Mouse (Mus musculus): ENCODE measurements around the gene Gdf11. TPM values are rescaled to one million over a fixed set of nuclear protein-coding genes. Genes with fewer than 3 reads are reported as not detected.
A peak's percentile ranks its signal among the peaks of the same experiment; 100 is the strongest.

Gene Gdf11
- polyA plus RNA-seq, 1 experiment from 2014 or later, result 10.2 TPM

- Histone ChIP-seq H3K36me3 (ENCODE audit: control insufficient read depth, insufficient read depth, low read length) (no peaks in the 10 kb centered on the region), H3K4me3 (ENCODE audit: low read depth, low read length) (no peak overlapping the region), H3K9ac (ENCODE audit: low read length) (no peak overlapping the region), H3K4me2 (no peak overlapping the region), H3K27ac (ENCODE audit: low read depth, low read length) (no peak overlapping the region), H3K9me3 (ENCODE audit: control insufficient read depth, low read length) (no peaks in the 10 kb centered on the region), H3K4me1 (ENCODE audit: control insufficient read depth, insufficient read depth, low read length) (peaks cover 6% of the 10 kb centered on the region), H3K27me3 (ENCODE audit: control insufficient read depth, insufficient read depth, low read length) (0 out of 2 replicates have a peak, but pooled peaks cover 2% of the 10 kb centered on the region)
- peak; percentile 28 for ATAC-seq (ENCODE audit: low FRiP score)
- 9% methylated on average over 5 of the region's 5 CpGs for WGBS
- peak; percentile 100 for DNase-seq (ENCODE audit: low spot score, missing footprints)
Observed at GRCm38 (mm10) chr10:128913219-128913618, 21.7 kb upstream of the Gdf11 start.

- H3K27me3 ChIP-seq (ENCODE audit: control insufficient read depth, insufficient read depth, low read length), result 0 out of 2 replicates have a peak, but pooled peaks cover 5% of the 10 kb centered on the region
- ATAC-seq (ENCODE audit: low FRiP score), result no peak
- H3K9ac ChIP-seq (ENCODE audit: low read length), result no peak overlapping the region
- WGBS, result 85% methylated on average over 4 of the region's 4 CpGs
- no peak overlapping the region for H3K4me3 ChIP-seq (ENCODE audit: low read depth, low read length)
- H3K4me1 ChIP-seq (ENCODE audit: control insufficient read depth, insufficient read depth, low read length), result peaks cover 6% of the 10 kb centered on the region
- H3K9me3 ChIP-seq (ENCODE audit: control insufficient read depth, low read length), result no peaks in the 10 kb centered on the region
- H3K36me3 ChIP-seq (ENCODE audit: control insufficient read depth, insufficient read depth, low read length), result no peaks in the 10 kb centered on the region
- no peak for DNase-seq (ENCODE audit: low spot score, missing footprints)
- H3K4me2 ChIP-seq, result no peak overlapping the region
- no peak overlapping the region for H3K27ac ChIP-seq (ENCODE audit: low read depth, low read length)
Observed at GRCm38 (mm10) chr10:128912791-128913190, 21.3 kb upstream of the Gdf11 start.

GRCm38 (mm10) chr10:128912268-128912667 lies 20.8 kb upstream of the Gdf11 start:
- no peak overlapping the region for H3K4me2 ChIP-seq
- no peaks in the 10 kb centered on the region for H3K9me3 ChIP-seq (ENCODE audit: control insufficient read depth, low read length)
- H3K9ac ChIP-seq (ENCODE audit: low read length), result no peak overlapping the region
- H3K4me1 ChIP-seq (ENCODE audit: control insufficient read depth, insufficient read depth, low read length), result peaks cover 6% of the 10 kb centered on the region
- no peaks in the 10 kb centered on the region for H3K36me3 ChIP-seq (ENCODE audit: control insufficient read depth, insufficient read depth, low read length)
- 88% methylated on average over 4 of the region's 4 CpGs for WGBS
- H3K27ac ChIP-seq (ENCODE audit: low read depth, low read length), result no peak overlapping the region
- no peak for ATAC-seq (ENCODE audit: low FRiP score)
- no peak for DNase-seq (ENCODE audit: low spot score, missing footprints)
- no peak overlapping the region for H3K4me3 ChIP-seq (ENCODE audit: low read depth, low read length)
- 0 out of 2 replicates have a peak, but pooled peaks cover 5% of the 10 kb centered on the region for H3K27me3 ChIP-seq (ENCODE audit: control insufficient read depth, insufficient read depth, low read length)

GRCm38 (mm10) chr10:128911430-128911829 lies 19.9 kb upstream of the Gdf11 start:
- Histone ChIP-seq H3K9me3 (ENCODE audit: control insufficient read depth, low read length) (no peaks in the 10 kb centered on the region), H3K27me3 (ENCODE audit: control insufficient read depth, insufficient read depth, low read length) (0 out of 2 replicates have a peak, but pooled peaks cover 5% of the 10 kb centered on the region), H3K4me2 (no peak overlapping the region), H3K9ac (ENCODE audit: low read length) (no peak overlapping the region), H3K27ac (ENCODE audit: low read depth, low read length) (no peak overlapping the region), H3K4me1 (ENCODE audit: control insufficient read depth, insufficient read depth, low read length) (peaks cover 6% of the 10 kb centered on the region), H3K36me3 (ENCODE audit: control insufficient read depth, insufficient read depth, low read length) (no peaks in the 10 kb centered on the region), H3K4me3 (ENCODE audit: low read depth, low read length) (no peak overlapping the region)
- DNase-seq (ENCODE audit: low spot score, missing footprints) (no peak), ATAC-seq (ENCODE audit: low FRiP score) (no peak)
- 92% methylated on average over 6 of the region's 6 CpGs for WGBS

- DNase-seq (ENCODE audit: low spot score, missing footprints) (peak; percentile 92), ATAC-seq (ENCODE audit: low FRiP score) (peak; percentile 52)
- Histone ChIP-seq H3K4me2 (peak overlapping the region; percentile 78), H3K9me3 (ENCODE audit: control insufficient read depth, low read length) (no peaks in the 10 kb centered on the region), H3K4me3 (ENCODE audit: low read depth, low read length) (peak overlapping the region; percentile 75), H3K27me3 (ENCODE audit: control insufficient read depth, insufficient read depth, low read length) (0 out of 2 replicates have a peak, but pooled peaks cover 5% of the 10 kb centered on the region), H3K9ac (ENCODE audit: low read length) (peak overlapping the region; percentile 85), H3K4me1 (ENCODE audit: control insufficient read depth, insufficient read depth, low read length) (peaks cover 6% of the 10 kb centered on the region), H3K27ac (ENCODE audit: low read depth, low read length) (no peak overlapping the region), H3K36me3 (ENCODE audit: control insufficient read depth, insufficient read depth, low read length) (no peaks in the 10 kb centered on the region)
- WGBS, result 4% methylated on average over 58 of the region's 66 CpGs
Observed at GRCm38 (mm10) chr10:128910066-128910841, 18.7 kb upstream of the Gdf11 start.

- ATAC-seq (ENCODE audit: low FRiP score) (peak; percentile 86), DNase-seq (ENCODE audit: low spot score, missing footprints) (peak; percentile 97)
- Histone ChIP-seq H3K9me3 (ENCODE audit: control insufficient read depth, low read length) (no peaks in the 10 kb centered on the region), H3K9ac (ENCODE audit: low read length) (peak overlapping the region; percentile 85), H3K4me3 (ENCODE audit: low read depth, low read length) (peak overlapping the region; percentile 75), H3K4me1 (ENCODE audit: control insufficient read depth, insufficient read depth, low read length) (peaks cover 6% of the 10 kb centered on the region), H3K27ac (ENCODE audit: low read depth, low read length) (no peak overlapping the region), H3K36me3 (ENCODE audit: control insufficient read depth, insufficient read depth, low read length) (no peaks in the 10 kb centered on the region), H3K27me3 (ENCODE audit: control insufficient read depth, insufficient read depth, low read length) (0 out of 2 replicates have a peak, but pooled peaks cover 5% of the 10 kb centered on the region), H3K4me2 (peak overlapping the region; percentile 78)
- WGBS, result 0% methylated on average over 34 of the region's 41 CpGs
Observed at GRCm38 (mm10) chr10:128909567-128910028, 18.1 kb upstream of the Gdf11 start.

GRCm38 (mm10) chr10:128908778-128909448 lies 17.4 kb upstream of the Gdf11 start:
- no peaks in the 10 kb centered on the region for H3K36me3 ChIP-seq (ENCODE audit: control insufficient read depth, insufficient read depth, low read length)
- 56% methylated on average over 13 of the region's 13 CpGs for WGBS
- H3K4me3 ChIP-seq (ENCODE audit: low read depth, low read length), result peak overlapping the region; percentile 75
- H3K27ac ChIP-seq (ENCODE audit: low read depth, low read length), result no peak overlapping the region
- no peaks in the 10 kb centered on the region for H3K9me3 ChIP-seq (ENCODE audit: control insufficient read depth, low read length)
- 0 out of 2 replicates have a peak, but pooled peaks cover 5% of the 10 kb centered on the region for H3K27me3 ChIP-seq (ENCODE audit: control insufficient read depth, insufficient read depth, low read length)
- ATAC-seq (ENCODE audit: low FRiP score) (peak; percentile 0; the same call in 1 of the 2 replicates), DNase-seq (ENCODE audit: low spot score, missing footprints) (peak; percentile 94)
- H3K9ac ChIP-seq (ENCODE audit: low read length), result peak overlapping the region; percentile 85
- peaks cover 6% of the 10 kb centered on the region for H3K4me1 ChIP-seq (ENCODE audit: control insufficient read depth, insufficient read depth, low read length)
- peak overlapping the region; percentile 78 for H3K4me2 ChIP-seq

- peaks cover 6% of the 10 kb centered on the region; the same call in 1 of the 2 replicates for H3K4me1 ChIP-seq (ENCODE audit: control insufficient read depth, insufficient read depth, low read length)
- ATAC-seq (ENCODE audit: low FRiP score) (no peak), DNase-seq (ENCODE audit: low spot score, missing footprints) (no peak)
- H3K9me3 ChIP-seq (ENCODE audit: control insufficient read depth, low read length), result no peaks in the 10 kb centered on the region
- no peaks in the 10 kb centered on the region for H3K36me3 ChIP-seq (ENCODE audit: control insufficient read depth, insufficient read depth, low read length)
- H3K9ac ChIP-seq (ENCODE audit: low read length), result no peak overlapping the region
- 77% methylated on average over 5 of the region's 5 CpGs for WGBS
- no peak overlapping the region for H3K4me3 ChIP-seq (ENCODE audit: low read depth, low read length)
- no peak overlapping the region for H3K27ac ChIP-seq (ENCODE audit: low read depth, low read length)
- 0 out of 2 replicates have a peak, but pooled peaks cover 5% of the 10 kb centered on the region for H3K27me3 ChIP-seq (ENCODE audit: control insufficient read depth, insufficient read depth, low read length)
- H3K4me2 ChIP-seq, result no peak overlapping the region
Observed at GRCm38 (mm10) chr10:128904812-128905211, 13.3 kb upstream of the Gdf11 start.
